Mouse (Mus musculus): Measurements from ENCODE around the gene Cfb.

- no peak for TF ChIP-seq EP300 (optimal IDR thresholded peaks at IDR 0.05)
- no peak for TF ChIP-seq CTCF (IDR thresholded peaks at IDR 0.05; ENCODE audit: low read depth)
Measured at GRCm38 (mm10) chr17:34858670-34859069, 3.6 kb downstream of the Cfb start.

Data from stomach, postnatal 0 days (tissue).